Mouse (Mus musculus) liver, embryonic 14.5 days (tissue): Measurements from ENCODE around the gene Gpd2. TPM values are rescaled to one million over a fixed set of nuclear protein-coding genes. Genes with fewer than 3 reads are reported as not detected.
A peak's percentile ranks its signal among the peaks of the same experiment; 100 is the strongest.

ENCODE experiments used
- ATAC-seq: fragments of 200-750 bp; cut with Nextera tagmentation; 2 replicates; pipeline ENCODE4 v1.8.0; 2017; ENCODE audit warnings: moderate number of reproducible peaks, mild to moderate bottlenecking, moderate library complexity; ENCODE audit not compliant: insufficient read depth
- DNase-seq, 3 experiments: peaks; one replicate each; pipeline ENCODE4 v3.0.0-alpha.2; 2012 to 2013; ENCODE audit warnings: low read depth in 3 of 3, low spot score in 3 of 3
- H3K27ac ChIP-seq: fragments of 300-500 bp; sonication (generic); 2 replicates; pipeline ENCODE4 v1.5.1; 2014; ENCODE audit warnings: moderate library complexity, mild to moderate bottlenecking, control low read depth, inconsistent platforms
- H3K27me3 ChIP-seq: fragments of 300-500 bp; sonication (generic); 2 replicates; pipeline ENCODE4 v1.6.1; 2014; ENCODE audit warnings: mild to moderate bottlenecking, low read length, moderate library complexity; ENCODE audit not compliant: control insufficient read depth, insufficient read depth
- H3K36me3 ChIP-seq: fragments of 300-500 bp; sonication (generic); replicated peaks from 2 replicates; pipeline ENCODE4 v1.6.1; 2014; ENCODE audit warnings: low read depth; ENCODE audit not compliant: control insufficient read depth, insufficient read depth
- H3K4me1 ChIP-seq, 2 experiments: fragments of 200-500 bp in 1 of 2; fragments of 300-500 bp in 1 of 2; sonication (generic) in 1 of 2; replicated peaks; 2 replicates each; pipeline ENCODE4 v1.6.1; 2012 to 2014; ENCODE audit warnings: antibody characterized with exemption in 1 of 2, inconsistent platforms in 1 of 2, low read length in 1 of 2; ENCODE audit not compliant: control insufficient read depth in 2 of 2, insufficient read depth in 2 of 2
- H3K4me2 ChIP-seq: fragments of 300-500 bp; sonication (generic); 2 replicates; pipeline ENCODE4 v1.6.1; 2014; ENCODE audit warnings: low read depth, mild to moderate bottlenecking, control low read depth, moderate library complexity
- H3K4me3 ChIP-seq, 2 experiments: fragments of 200-500 bp in 1 of 2; fragments of 300-500 bp in 1 of 2; sonication (generic) in 1 of 2; 2 replicates each; pipeline ENCODE4 v1.5.1; 2012 to 2014; ENCODE audit warnings: low read depth in 2 of 2, low read length in 2 of 2, mild to moderate bottlenecking in 2 of 2, control low read depth in 1 of 2, inconsistent platforms in 1 of 2, moderate library complexity in 1 of 2; ENCODE audit not compliant: insufficient read depth in 1 of 2
- H3K9ac ChIP-seq: fragments of 300-500 bp; sonication (generic); replicated peaks from 2 replicates; pipeline ENCODE4 v1.6.1; 2014; ENCODE audit warnings: mild to moderate bottlenecking, control low read depth, moderate library complexity
- H3K9me3 ChIP-seq: fragments of 300-500 bp; sonication (generic); 2 replicates; pipeline ENCODE4 v1.6.1; 2016; ENCODE audit warnings: low read length, mixed read lengths; ENCODE audit not compliant: control insufficient read depth
- CTCF ChIP-seq: IDR thresholded peaks from 2 replicates; pipeline ENCODE4 v1.5.1; 2016; ENCODE audit warnings: antibody characterized with exemption, low read depth, control low read depth
- EP300 ChIP-seq: IDR thresholded peaks from 2 replicates; pipeline ENCODE4 v1.6.1; 2016; ENCODE audit warnings: antibody characterized with exemption, low read depth
- WGBS: fragments of 180-500 bp; shearing (Covaris S2); extraction: QIAGEN DNeasy Blood & Tissue Kit; methylation state at CpG from one replicate; pipeline ENCODE4 v1.1.7; 2014; ENCODE audit not compliant: insufficient replicate concordance; 5-methylcytosine and 5-hydroxymethylcytosine counted together
- polyA plus RNA-seq, 2 experiments: library from polyadenylated mRNA; depleted of rRNA in 1 of 2; stranded (reverse) in 1 of 2; unstranded in 1 of 2; fragments of >200 nt; fragmentation: Nextera tagmentation in 1 of 2; extraction: Ambion mirVana in 1 of 2; gene quantifications; 2 replicates each; pipeline versions ENCODE4 v1.2.1 to v1.2.3; 2012 to 2014

The Gpd2 gene
- polyA plus RNA-seq, 2 experiments, result 2.1 to 4.7 TPM

DNA sequence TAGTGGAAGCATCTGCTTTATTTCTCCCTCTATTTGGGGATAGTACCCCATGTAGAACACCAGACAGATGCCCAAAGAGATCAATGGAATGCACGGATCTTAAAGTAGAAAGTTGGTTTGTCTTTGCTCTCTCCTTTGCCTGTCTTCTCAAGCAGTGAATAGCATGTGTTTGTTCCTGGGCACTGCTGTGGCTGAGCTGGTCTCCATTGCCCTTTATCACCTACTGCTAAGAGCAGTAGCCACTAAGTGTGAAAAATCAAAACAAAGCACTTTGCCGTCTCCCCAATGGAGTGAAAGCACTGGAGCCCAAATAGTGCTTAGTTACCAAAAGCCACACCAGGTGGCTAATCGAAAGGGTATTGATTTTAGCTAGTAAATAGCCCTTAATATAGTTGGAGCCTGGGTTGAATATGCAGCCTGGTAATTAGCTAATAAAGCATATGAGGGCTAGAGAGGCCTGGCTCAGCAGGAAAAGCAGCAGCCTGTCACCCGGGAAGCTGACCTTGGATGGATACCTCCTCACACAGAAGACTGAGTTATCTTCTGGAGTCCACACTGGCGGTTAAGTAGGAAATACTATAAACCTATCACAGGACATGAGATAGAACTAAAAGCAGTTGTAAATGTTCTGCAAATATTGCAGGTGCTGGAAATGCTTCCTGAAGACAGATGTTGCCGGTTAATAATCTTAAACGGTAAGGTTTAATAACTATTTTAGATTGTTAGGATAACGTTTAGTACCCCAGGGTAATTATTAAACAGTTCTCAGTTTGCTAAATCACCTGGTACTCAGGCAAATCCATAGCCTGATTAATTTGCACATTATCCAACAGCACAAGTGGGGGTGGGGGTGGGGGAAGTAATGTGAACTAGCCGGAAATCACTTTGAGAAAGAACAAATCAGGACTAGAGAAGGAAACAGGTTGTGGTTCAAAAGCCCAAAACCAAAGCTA is 26.1 kb upstream of the Gpd2 start:
- TF ChIP-seq EP300 (no peak), CTCF (no peak)
- ATAC-seq (no peak), DNase-seq (no peak)
- 61% methylated on average over 9 of the region's 9 CpGs for WGBS
- no peak overlapping the region for H3K27ac ChIP-seq
- H3K4me1 ChIP-seq, result 0 out of 4 replicates have a peak, but pooled peaks cover 0 to 3% of the 10 kb centered on the region in 2 experiments
- H3K4me3 ChIP-seq, result no peak overlapping the region
- H3K9me3 ChIP-seq, result no peaks in the 10 kb centered on the region
- no peaks in the 10 kb centered on the region for H3K36me3 ChIP-seq
- no peak overlapping the region for H3K9ac ChIP-seq
- H3K27me3 ChIP-seq, result no peaks in the 10 kb centered on the region
- no peak overlapping the region for H3K4me2 ChIP-seq

DNA sequence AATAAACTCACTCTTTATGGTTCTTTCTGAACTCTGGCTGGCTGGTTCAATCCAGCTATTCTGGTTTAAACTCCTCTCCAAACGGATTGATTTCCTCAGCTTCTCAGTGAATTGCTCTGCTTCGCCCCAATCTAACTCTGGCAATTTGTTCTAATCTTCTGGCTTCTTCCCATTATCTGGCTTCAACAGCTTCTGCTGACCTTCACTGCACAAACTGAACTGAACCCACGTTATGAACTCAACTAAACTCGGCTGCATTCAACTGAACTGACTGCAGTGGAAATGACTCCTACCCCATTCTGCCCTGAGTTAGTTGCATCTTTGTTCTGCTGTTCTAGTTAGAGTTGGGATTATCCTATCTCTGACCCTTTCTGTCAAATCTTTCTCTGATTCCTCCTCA is 24.1 kb upstream of the Gpd2 start:
- Histone ChIP-seq H3K27me3 (no peaks in the 10 kb centered on the region), H3K4me3 (no peak overlapping the region), H3K9me3 (no peaks in the 10 kb centered on the region), H3K4me1 (0 out of 4 replicates have a peak, but pooled peaks cover 0 to 3% of the 10 kb centered on the region in 2 experiments), H3K4me2 (no peak overlapping the region), H3K9ac (no peak overlapping the region), H3K27ac (no peak overlapping the region), H3K36me3 (no peaks in the 10 kb centered on the region)
- WGBS, result 38% methylated on average over 4 of the region's 4 CpGs
- DNase-seq (no peak), ATAC-seq (no peak)
- TF ChIP-seq CTCF (no peak), EP300 (no peak)

DNA sequence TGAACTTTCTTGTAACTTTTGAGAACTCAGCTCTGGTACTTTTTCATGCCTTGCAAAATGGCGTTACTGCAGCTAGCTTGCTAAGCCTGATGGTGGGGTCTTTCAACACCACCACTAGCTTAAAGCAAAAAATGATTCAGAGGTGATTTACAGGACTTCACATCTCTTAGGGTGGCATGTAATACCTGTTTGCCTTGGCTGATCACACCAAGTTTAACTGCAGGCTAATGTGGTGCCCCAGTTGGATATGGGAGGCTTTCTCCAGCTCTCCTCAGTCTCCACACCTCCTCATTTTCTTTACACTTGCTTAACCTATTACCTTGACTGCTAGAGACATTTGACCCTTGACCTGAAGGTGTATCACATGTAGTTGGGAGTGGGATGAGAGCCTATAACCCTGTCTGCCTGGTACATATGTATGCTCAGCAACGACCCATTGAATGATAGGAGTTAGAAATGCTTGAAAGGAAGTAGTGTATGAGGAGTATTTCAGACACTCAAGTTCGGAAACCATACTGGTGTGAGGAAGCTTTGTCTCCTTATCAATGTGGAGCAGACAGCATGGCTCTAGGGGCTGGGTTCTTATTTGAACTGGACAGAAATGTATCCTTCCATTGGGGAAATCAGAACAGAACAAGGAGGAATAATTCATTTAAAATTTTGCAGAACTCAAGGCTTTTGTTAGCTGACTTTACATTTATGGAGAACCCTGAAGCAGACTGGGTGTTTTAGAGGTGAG is 14.0 kb upstream of the Gpd2 start:
- Histone ChIP-seq H3K9ac (no peak overlapping the region), H3K4me3 (no peak overlapping the region), H3K27ac (no peak overlapping the region), H3K4me2 (no peak overlapping the region), H3K9me3 (no peaks in the 10 kb centered on the region), H3K36me3 (no peaks in the 10 kb centered on the region), H3K27me3 (no peaks in the 10 kb centered on the region), H3K4me1 (peaks cover 2 to 4% of the 10 kb centered on the region in 2 experiments; a peak in 2 of 4 replicates)
- ATAC-seq, result peak; percentile 39; the same call in 1 of the 2 replicates
- DNase-seq, result no peak
- WGBS, result 24% methylated on average over 3 of the region's 3 CpGs
- TF ChIP-seq CTCF (no peak), EP300 (no peak)

DNA sequence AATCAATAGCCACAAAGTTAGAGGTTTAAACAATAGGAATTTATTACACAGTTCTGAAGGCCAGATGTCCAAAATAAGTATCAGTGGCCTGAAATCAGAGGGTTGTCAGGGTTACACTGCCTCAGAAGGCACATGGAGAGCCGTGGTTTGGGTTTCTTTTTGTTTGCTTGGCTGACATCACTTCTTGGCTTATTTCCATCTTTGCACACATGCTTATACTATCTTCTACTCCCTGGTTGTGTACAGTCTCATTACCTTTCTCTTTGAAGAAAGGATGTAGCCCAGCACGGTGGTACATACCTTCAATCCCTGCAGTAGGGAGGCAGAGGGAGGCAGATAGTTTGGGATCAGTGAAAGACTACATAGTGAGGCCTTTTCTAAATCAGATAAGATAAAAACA is 12.2 kb upstream of the Gpd2 start:
- Histone ChIP-seq H3K9ac (no peak overlapping the region), H3K4me2 (no peak overlapping the region), H3K4me3 (no peak overlapping the region), H3K27ac (no peak overlapping the region), H3K9me3 (no peaks in the 10 kb centered on the region), H3K4me1 (peaks cover 2 to 4% of the 10 kb centered on the region in 2 experiments; a peak in 2 of 4 replicates), H3K27me3 (no peaks in the 10 kb centered on the region), H3K36me3 (no peaks in the 10 kb centered on the region)
- no peak for DNase-seq
- no peak for TF ChIP-seq EP300
- TF ChIP-seq CTCF, result no peak
- 53% methylated on average over 2 of the region's 2 CpGs for WGBS
- ATAC-seq, result no peak

DNA sequence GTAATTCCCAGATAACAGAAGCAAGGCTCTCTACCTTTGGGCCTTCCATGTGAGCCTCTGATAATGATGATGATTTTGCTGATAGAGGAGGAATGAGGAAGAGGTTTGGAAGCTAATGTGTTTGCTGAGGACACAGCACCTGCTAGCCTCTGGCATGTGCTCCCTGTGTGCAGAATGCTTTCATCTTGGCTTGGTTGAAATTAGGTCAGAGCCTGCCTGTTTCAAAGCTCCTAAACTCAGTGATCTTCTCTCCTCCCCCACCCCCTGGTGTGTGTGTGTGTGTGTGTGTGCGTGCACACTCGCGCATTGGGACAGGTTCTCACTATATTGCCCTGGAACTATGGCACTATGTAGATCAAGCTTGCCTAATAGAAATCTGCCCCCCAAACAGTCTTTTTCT is 10.0 kb upstream of the Gpd2 start:
- TF ChIP-seq CTCF, result no peak
- TF ChIP-seq EP300, result no peak
- no peak overlapping the region for H3K4me3 ChIP-seq
- no peaks in the 10 kb centered on the region for H3K36me3 ChIP-seq
- no peak overlapping the region for H3K9ac ChIP-seq
- WGBS, result 80% methylated on average over 3 of the region's 3 CpGs
- H3K27me3 ChIP-seq, result no peaks in the 10 kb centered on the region
- no peak overlapping the region for H3K27ac ChIP-seq
- no peak for ATAC-seq
- no peak for DNase-seq
- H3K4me1 ChIP-seq, result peaks cover 2 to 4% of the 10 kb centered on the region in 2 experiments; a peak in 2 of 4 replicates
- no peaks in the 10 kb centered on the region for H3K9me3 ChIP-seq
- H3K4me2 ChIP-seq, result no peak overlapping the region
